Mouse (Mus musculus) small intestine, adult 2 months (tissue): ENCODE results near the gene Zfp280b.

Experiments
- CTCF ChIP-seq: fragments of 200-500 bp; IDR thresholded peaks from 2 replicates; pipeline ENCODE4 v1.5.1; 2012; ENCODE audit warnings: low read depth, mild to moderate bottlenecking, control low read depth, inconsistent platforms, low read length, moderate library complexity, mixed read lengths; ENCODE audit not compliant: insufficient replicate concordance, insufficient read length; ENCODE audit errors: extremely low read depth
- POLR2A ChIP-seq: fragments of 200-500 bp; IDR thresholded peaks from 2 replicates; pipeline ENCODE4 v1.6.1; 2012; ENCODE audit warnings: low read depth, mild to moderate bottlenecking, control low read depth, inconsistent platforms, low read length, moderate library complexity

DNA sequence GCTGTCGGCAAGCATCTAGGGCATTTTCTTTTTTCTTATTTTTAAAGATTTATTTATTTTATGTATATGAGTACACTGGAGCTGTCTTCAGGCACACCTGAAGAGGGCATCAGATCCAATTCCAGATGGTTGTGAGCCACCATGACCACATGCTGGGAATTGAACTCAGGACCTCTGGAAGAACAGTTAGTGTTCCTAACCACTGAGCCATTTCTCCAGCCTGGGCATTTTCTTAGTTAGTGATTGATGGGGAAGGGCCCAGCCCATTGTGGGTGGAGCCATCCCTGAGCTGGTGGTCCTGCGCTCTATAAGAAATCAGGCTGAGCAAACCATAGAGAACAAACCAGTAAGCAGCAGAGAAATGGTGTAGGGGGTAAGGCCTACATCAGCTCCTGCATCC is 29.2 kb upstream of the Zfp280b start:
- TF ChIP-seq CTCF, result no peak
- no peak for TF ChIP-seq POLR2A
